In genomic region chr4:134343071-134344031, GRCm38 (mm10) we compare ENCODE assay signal across 9 mouse cellular contexts. TPM values are rescaled to one million over a fixed set of nuclear protein-coding genes. Genes with fewer than 3 reads are reported as not detected.
DNase-seq lines count a peak whose midpoint lies in the region; ATAC-seq and TF ChIP-seq lines count a peak whose summit lies in the region.
"Had no signal": no experiment of that assay in that cellular context is flagged by ENCODE, and none has a peak within 500 bp of the region (broad histone marks: within the 10 kb centered on the region; RNA-seq: fewer than 3 reads in every experiment).

Gene Slc30a2, plus strand, starts transcription at chr4:134343181.

- no peak for TF ChIP-seq CTCF in layer of hippocampus, adult 2 months (conservative IDR thresholded peaks at IDR 0.05)

- ATAC-seq in embryonic facial prominence, embryonic 12.5 days (ENCODE audit: insufficient number of reproducible peaks, insufficient read depth, low FRiP score, low TSS enrichment) = no peak
- ATAC-seq in megakaryocyte-erythroid progenitor cell, adult 5-6 weeks (replicated peaks; ENCODE audit: low FRiP score, low TSS enrichment, poor library complexity, severe bottlenecking) = 0 out of 2 replicates have a peak, but pooled peaks have one; percentile 38

- no peaks in the 10 kb centered on the region for H3K36me3 ChIP-seq in embryonic facial prominence, embryonic 12.5 days

- WGBS in embryonic facial prominence, embryonic 12.5 days = 2% methylated on average over 61 of the region's 61 CpGs

- H3K4me1 ChIP-seq in embryonic facial prominence, embryonic 12.5 days = peaks cover 15% of the 10 kb centered on the region

- H3K27me3 ChIP-seq in embryonic facial prominence, embryonic 12.5 days = peaks cover 47% of the 10 kb centered on the region

- peak within 1 kb of the TSS; percentile 52 for H3K4me2 ChIP-seq in embryonic facial prominence, embryonic 12.5 days (replicated peaks)

- H3K9ac ChIP-seq in embryonic facial prominence, embryonic 12.5 days = peak within 1 kb of the TSS; percentile 30; the same call in 1 of the 2 replicates

- H3K9me3 ChIP-seq in embryonic facial prominence, embryonic 12.5 days = no peaks in the 10 kb centered on the region

- no peak for DNase-seq in layer of hippocampus, adult 2 months (ENCODE audit: low spot score in 2 of 2)
- DNase-seq in layer of hippocampus, postnatal 10 days (ENCODE audit: low spot score in 2 of 2) = no peak
- DNase-seq in kidney, adult 11 months = peak; percentile 79
- no peak for DNase-seq in urinary bladder, postnatal 36 days (ENCODE audit: low spot score in 2 of 2)
- no peak for DNase-seq in right cerebral cortex, adult 2 months (ENCODE audit: low spot score in 2 of 2)
- DNase-seq in layer of hippocampus, postnatal 14 days (ENCODE audit: low spot score in 2 of 2) = no peak

- H3K27ac ChIP-seq in layer of hippocampus, adult 2 months = no peak within 1 kb of the TSS
- H3K27ac ChIP-seq in embryonic facial prominence, embryonic 12.5 days = no peak within 1 kb of the TSS
- H3K27ac ChIP-seq: macrophage had no signal

- H3K4me3 ChIP-seq in layer of hippocampus, adult 2 months = peak within 1 kb of the TSS; percentile 13; the same call in 1 of the 2 replicates
- H3K4me3 ChIP-seq in embryonic facial prominence, embryonic 12.5 days = peak within 1 kb of the TSS; percentile 29

RNA-seq across cellular contexts. Expression of gene Slc30a2, which starts in this region (rescaled TPM):
- not detected for total RNA-seq in layer of hippocampus, adult 2 months (2021)
- not detected for total RNA-seq in layer of hippocampus, postnatal 10 days (2021)
- 0.05 and 0.20 TPM in 2 replicates for polyA plus RNA-seq in embryonic facial prominence, embryonic 12.5 days (2016; fragmentation: Nextera tagmentation; extraction: Ambion mirVana)
- total RNA-seq in megakaryocyte-erythroid progenitor cell, adult 5-6 weeks (2014; fragmentation: Nextera tagmentation) = not detected in 2 replicates
- total RNA-seq in megakaryocyte-erythroid progenitor cell, adult 5-6 weeks (2017) = not detected in 2 replicates
- not detected for total RNA-seq in layer of hippocampus, postnatal 14 days (2021)
- polyA plus RNA-seq: macrophage had no signal

Comparison
In these comparisons a context has a peak if more than half of its experiments do, and no peak if none do; other contexts are left out.
1. Peak in ATAC-seq in megakaryocyte-erythroid progenitor cell, adult 5-6 weeks; RNA of the gene not detected or under 1 TPM.